Mouse (Mus musculus) thymus, adult 2 months (tissue): ENCODE measurements around the gene Tomm40l. TPM values are rescaled to one million over a fixed set of nuclear protein-coding genes. Genes with fewer than 3 reads are reported as not detected.

Source experiments
- DNase-seq: peaks from one replicate; pipeline ENCODE4 v3.0.0; 2021
- H3K27ac ChIP-seq: fragments of 200-500 bp; 2 replicates; pipeline ENCODE4 v1.5.1; 2012; ENCODE audit warnings: low read length, control low read depth; ENCODE audit not compliant: control insufficient read depth, insufficient read depth
- H3K27me3 ChIP-seq: fragments of 200-500 bp; 2 replicates; pipeline ENCODE4 v1.6.1; 2012; ENCODE audit warnings: mild to moderate bottlenecking, low read length, moderate library complexity, mixed read lengths; ENCODE audit not compliant: control insufficient read depth, insufficient read depth
- H3K36me3 ChIP-seq: fragments of 200-500 bp; 2 replicates; pipeline ENCODE4 v1.6.1; 2012; ENCODE audit warnings: mild to moderate bottlenecking, low read length, moderate library complexity; ENCODE audit not compliant: control insufficient read depth, insufficient read depth
- H3K4me1 ChIP-seq: fragments of 200-500 bp; replicated peaks from 2 replicates; pipeline ENCODE4 v1.6.1; 2012; ENCODE audit warnings: low read length; ENCODE audit not compliant: control insufficient read depth, insufficient read depth
- H3K4me3 ChIP-seq: fragments of 200-500 bp; 2 replicates; pipeline ENCODE4 v1.5.1; 2012; ENCODE audit warnings: mild to moderate bottlenecking, low read length, control low read depth, moderate library complexity; ENCODE audit not compliant: control insufficient read depth, insufficient read depth
- CTCF ChIP-seq: fragments of 200-500 bp; IDR thresholded peaks from 2 replicates; pipeline ENCODE4 v1.5.1; 2012; ENCODE audit warnings: mild to moderate bottlenecking, control low read depth, low read length, moderate library complexity, borderline replicate concordance; ENCODE audit not compliant: control insufficient read depth, poor library complexity, insufficient read depth; ENCODE audit errors: extremely low read depth
- POLR2A ChIP-seq: fragments of 200-500 bp; IDR thresholded peaks from 2 replicates; pipeline ENCODE4 v1.6.1; 2012; ENCODE audit warnings: mild to moderate bottlenecking, low read length, control low read depth, moderate library complexity; ENCODE audit not compliant: control insufficient read depth, poor library complexity, insufficient read depth; ENCODE audit errors: extremely low read depth
- WGBS: fragments of 180-500 bp; shearing (Covaris S2); methylation state at CpG from one replicate; pipeline ENCODE4 v1.1.7; 2018; 5-methylcytosine and 5-hydroxymethylcytosine counted together
- polyA plus RNA-seq: library from polyadenylated mRNA; depleted of rRNA; stranded (reverse); fragments of >200 nt; gene quantifications from 2 replicates; pipeline ENCODE4 v1.2.3, GENCODE M21; 2012

The Tomm40l gene
- polyA plus RNA-seq, 1 experiment = 34.9 TPM

- Histone ChIP-seq H3K4me3 (no peak overlapping the region), H3K27ac (no peak overlapping the region), H3K36me3 (peaks cover 7% of the 10 kb centered on the region), H3K27me3 (no peaks in the 10 kb centered on the region), H3K4me1 (peaks cover 4% of the 10 kb centered on the region; the same call in 1 of the 2 replicates)
- DNase-seq = no peak
- TF ChIP-seq POLR2A = no peak
- TF ChIP-seq CTCF = no peak
- 92% methylated on average over 6 of the region's 6 CpGs for WGBS
Measured at GRCm38 (mm10) chr1:171229750-171230149, 7.4 kb upstream of the Tomm40l start.

GRCm38 (mm10) chr1:171227879-171228278, 5.6 kb upstream of the Tomm40l start:
- no peak for DNase-seq
- no peak for TF ChIP-seq CTCF
- no peak for TF ChIP-seq POLR2A
- Histone ChIP-seq H3K36me3 (no peaks in the 10 kb centered on the region), H3K27me3 (no peaks in the 10 kb centered on the region), H3K4me3 (no peak overlapping the region), H3K4me1 (peaks cover 2% of the 10 kb centered on the region; the same call in 1 of the 2 replicates), H3K27ac (no peak overlapping the region)
- 91% methylated on average over 1 of the region's 1 CpGs for WGBS

GRCm38 (mm10) chr1:171226780-171227179, 4.5 kb upstream of the Tomm40l start:
- H3K27ac ChIP-seq = no peak overlapping the region
- no peaks in the 10 kb centered on the region for H3K36me3 ChIP-seq
- DNase-seq = no peak
- no peak overlapping the region for H3K4me3 ChIP-seq
- WGBS = 51% methylated on average over 4 of the region's 4 CpGs
- H3K27me3 ChIP-seq = no peaks in the 10 kb centered on the region
- TF ChIP-seq POLR2A (no peak), CTCF (no peak)
- peaks cover 4% of the 10 kb centered on the region for H3K4me1 ChIP-seq

GRCm38 (mm10) chr1:171224857-171225256, 2.5 kb upstream of the Tomm40l start, which contains the start of gene Apoa2:
Gene Apoa2, plus strand, starts transcription at chr1:171225054.
- H3K4me3 ChIP-seq = no peak within 1 kb of the TSS
- TF ChIP-seq CTCF (no peak), POLR2A (no peak)
- WGBS = 95% methylated on average over 5 of the region's 5 CpGs
- no peak within 1 kb of the TSS for H3K27ac ChIP-seq
- no peaks in the 10 kb centered on the region for H3K36me3 ChIP-seq
- no peaks in the 10 kb centered on the region for H3K27me3 ChIP-seq
- peaks cover 13% of the 10 kb centered on the region for H3K4me1 ChIP-seq
- no peak for DNase-seq

- Histone ChIP-seq H3K36me3 (no peaks in the 10 kb centered on the region), H3K27ac (no peak overlapping the region), H3K4me3 (no peak overlapping the region), H3K27me3 (no peaks in the 10 kb centered on the region), H3K4me1 (peaks cover 13% of the 10 kb centered on the region)
- WGBS = 100% methylated on average over 2 of the region's 2 CpGs
- no peak for DNase-seq
- no peak for TF ChIP-seq CTCF
- TF ChIP-seq POLR2A = no peak
Measured at GRCm38 (mm10) chr1:171223796-171224195, 1.5 kb upstream of the Tomm40l start.

- DNase-seq = no peak
- TF ChIP-seq POLR2A (no peak), CTCF (no peak)
- 83% methylated on average over 6 of the region's 6 CpGs for WGBS
- H3K27me3 ChIP-seq = no peaks in the 10 kb centered on the region
- peak overlapping the region; percentile 67 for H3K4me3 ChIP-seq
- H3K4me1 ChIP-seq = peaks cover 13% of the 10 kb centered on the region
- H3K27ac ChIP-seq = peak overlapping the region; percentile 66; the same call in 1 of the 2 replicates
- no peaks in the 10 kb centered on the region for H3K36me3 ChIP-seq
Measured at GRCm38 (mm10) chr1:171223168-171223567, 854 bp upstream of the Tomm40l start.

GRCm38 (mm10) chr1:171221281-171222193, 777 bp downstream of the Tomm40l start:
- TF ChIP-seq CTCF (no peak), POLR2A (no peak)
- peaks cover 13% of the 10 kb centered on the region for H3K4me1 ChIP-seq
- 13% methylated on average over 22 of the region's 22 CpGs for WGBS
- no peaks in the 10 kb centered on the region for H3K36me3 ChIP-seq
- H3K4me3 ChIP-seq = peak overlapping the region; percentile 67
- no peaks in the 10 kb centered on the region for H3K27me3 ChIP-seq
- peak; percentile 10 for DNase-seq
- H3K27ac ChIP-seq = no peak overlapping the region
